Mouse (Mus musculus): Measurements from ENCODE around the gene Ccdc180.
A peak's percentile ranks its signal among the peaks of the same experiment; 100 is the strongest.

The Ccdc180 gene

DNA sequence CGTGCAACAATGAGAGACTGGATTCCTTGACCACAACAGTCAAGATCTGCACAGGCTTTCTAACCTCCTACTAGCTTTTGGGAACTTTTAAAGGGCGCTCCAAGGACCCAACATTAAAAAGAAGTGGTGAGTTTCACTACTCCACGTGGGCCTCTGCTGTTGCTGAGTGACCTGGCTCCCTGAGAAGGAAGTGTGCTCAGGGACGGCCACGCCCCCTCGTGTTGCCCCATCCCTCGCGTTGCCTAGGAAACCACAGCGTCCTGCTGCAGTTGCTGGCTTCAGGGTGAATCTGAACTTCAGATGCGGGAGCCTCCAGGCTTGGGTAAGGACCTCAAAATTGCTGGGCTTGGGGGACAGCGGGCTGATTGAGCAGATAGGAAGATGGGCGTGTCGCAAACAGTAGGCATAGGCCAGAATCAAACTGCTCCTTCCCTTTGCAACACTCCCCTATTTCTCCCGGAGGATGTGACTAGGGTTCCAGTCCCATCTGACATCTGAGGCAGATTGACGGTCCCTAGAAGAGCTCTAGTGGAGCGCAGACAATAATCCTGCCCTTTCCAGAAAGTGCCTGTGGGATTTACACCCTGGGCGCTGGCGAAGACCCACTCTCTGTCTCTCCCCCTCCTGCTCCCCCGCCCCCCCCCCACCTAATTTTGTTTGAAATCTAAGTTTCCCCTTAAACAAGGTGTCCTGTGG, at the start of gene Ccdc180:
Ccdc180 (plus strand) TSS at position 238 of the 696 bp plus-strand sequence.
- peak; percentile 75 for DNase-seq (ENCODE audit: low spot score)

DNA sequence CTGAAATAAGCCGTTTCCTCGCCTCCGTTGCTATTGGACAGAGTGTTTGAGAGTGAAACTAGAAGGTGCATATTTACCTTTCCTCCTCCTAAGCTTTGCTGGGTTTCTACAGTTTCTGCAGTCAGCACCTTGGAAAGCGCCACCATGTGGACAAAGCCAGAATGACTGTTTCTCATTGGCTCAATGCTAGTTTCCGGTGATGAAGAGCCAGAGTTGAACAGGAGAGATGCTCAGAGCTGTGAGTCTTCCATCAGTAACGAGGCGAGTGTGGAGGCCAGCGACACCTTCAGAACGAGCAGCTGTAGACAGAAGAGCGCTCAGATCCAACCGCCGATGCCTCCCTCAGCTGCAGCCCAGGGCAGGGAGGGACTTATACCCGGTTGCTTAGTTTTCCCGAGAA, 45.7 kb upstream of the Ccdc180 start:
- DNase-seq (ENCODE audit: low spot score): no peak

GRCm38 (mm10) chr4:45846263-45846662, 43.8 kb upstream of the Ccdc180 start:
- no peak for DNase-seq (ENCODE audit: low spot score)

DNA sequence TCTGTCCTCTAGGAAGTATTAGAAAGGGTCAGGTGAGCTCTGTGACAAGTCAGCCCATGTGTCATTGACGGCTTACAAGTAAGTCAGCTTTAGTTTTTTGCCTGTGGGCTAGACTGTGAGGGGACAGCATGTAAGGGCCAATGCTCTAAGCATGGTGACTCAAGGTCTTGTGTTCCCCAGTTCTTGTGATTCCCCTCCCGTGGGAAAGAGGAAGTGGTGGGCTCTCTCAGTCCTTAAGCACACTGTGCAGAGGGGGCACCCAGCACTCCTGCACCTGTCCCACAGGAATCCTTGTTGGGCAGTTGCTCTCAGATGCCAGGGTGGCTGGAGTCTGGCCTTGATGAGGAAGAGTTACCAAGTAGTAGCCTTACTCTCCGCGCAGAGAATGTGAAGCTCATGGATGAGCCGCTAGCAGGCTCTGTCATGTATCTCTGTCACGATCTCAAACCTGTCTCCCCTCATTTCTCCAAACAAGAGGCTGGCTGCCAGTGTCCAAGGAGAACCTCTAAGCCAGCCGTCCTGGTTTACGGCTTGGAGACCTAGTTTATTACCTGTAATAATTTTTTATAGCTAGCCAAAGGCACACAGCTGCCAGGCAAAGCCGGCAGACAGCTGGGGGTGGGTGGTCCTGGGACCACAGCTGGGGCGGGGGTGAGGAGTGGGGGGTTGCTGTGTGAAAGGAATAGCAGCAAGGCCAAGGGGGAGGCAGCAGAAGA, 41.8 kb upstream of the Ccdc180 start, which contains the start of gene Stra6l:
Stra6l (plus strand) TSS at position 556 of the 716 bp plus-strand sequence.
- DNase-seq (ENCODE audit: low spot score): no peak

- DNase-seq (ENCODE audit: low spot score): no peak
Observed at GRCm38 (mm10) chr4:45848825-45849156, 41.3 kb upstream of the Ccdc180 start.

DNA sequence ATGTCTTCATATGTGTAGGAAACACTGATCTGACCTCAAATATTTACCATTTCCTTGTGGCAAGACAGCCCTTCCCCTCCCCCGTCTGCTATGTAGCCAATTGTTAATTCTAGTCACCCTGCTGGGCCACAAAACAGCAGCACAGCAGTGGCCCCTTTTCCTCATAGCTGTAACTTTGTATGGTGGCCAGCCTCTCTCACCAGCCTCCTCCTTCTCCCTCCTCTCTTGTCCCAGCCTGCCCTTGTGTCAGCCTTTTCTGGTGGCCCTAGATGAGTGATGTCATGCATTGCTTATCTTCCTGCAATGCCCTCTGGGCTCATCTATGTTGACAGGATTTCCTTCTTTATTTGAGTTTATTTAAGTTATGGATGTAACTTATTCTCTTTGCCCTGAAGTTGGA, 40.7 kb upstream of the Ccdc180 start:
- DNase-seq (ENCODE audit: low spot score): no peak

DNA sequence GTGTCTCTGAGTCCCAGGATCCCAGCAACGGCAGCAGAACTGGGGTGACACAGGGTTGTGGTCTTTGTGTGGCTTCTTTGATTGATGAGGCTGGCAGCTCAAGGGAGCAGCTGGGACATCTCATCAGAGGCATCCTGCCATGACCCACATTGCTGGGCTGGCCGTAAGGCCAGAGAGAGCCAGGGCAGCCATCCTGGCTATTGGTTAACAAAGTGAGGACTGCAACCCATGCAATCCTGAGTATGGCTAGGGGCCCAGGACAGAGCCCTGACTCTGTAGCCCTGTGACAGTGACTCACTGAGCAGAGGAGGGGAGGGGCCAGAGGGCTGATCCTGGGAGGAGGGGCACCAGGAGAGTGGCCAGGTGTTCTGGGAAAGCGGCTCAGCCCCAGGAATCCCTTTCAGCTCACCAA, 38.5 kb upstream of the Ccdc180 start:
- DNase-seq (ENCODE audit: low spot score): no peak

- no peak for DNase-seq (ENCODE audit: low spot score)
Observed at GRCm38 (mm10) chr4:45853496-45854246, 36.4 kb upstream of the Ccdc180 start.

DNA sequence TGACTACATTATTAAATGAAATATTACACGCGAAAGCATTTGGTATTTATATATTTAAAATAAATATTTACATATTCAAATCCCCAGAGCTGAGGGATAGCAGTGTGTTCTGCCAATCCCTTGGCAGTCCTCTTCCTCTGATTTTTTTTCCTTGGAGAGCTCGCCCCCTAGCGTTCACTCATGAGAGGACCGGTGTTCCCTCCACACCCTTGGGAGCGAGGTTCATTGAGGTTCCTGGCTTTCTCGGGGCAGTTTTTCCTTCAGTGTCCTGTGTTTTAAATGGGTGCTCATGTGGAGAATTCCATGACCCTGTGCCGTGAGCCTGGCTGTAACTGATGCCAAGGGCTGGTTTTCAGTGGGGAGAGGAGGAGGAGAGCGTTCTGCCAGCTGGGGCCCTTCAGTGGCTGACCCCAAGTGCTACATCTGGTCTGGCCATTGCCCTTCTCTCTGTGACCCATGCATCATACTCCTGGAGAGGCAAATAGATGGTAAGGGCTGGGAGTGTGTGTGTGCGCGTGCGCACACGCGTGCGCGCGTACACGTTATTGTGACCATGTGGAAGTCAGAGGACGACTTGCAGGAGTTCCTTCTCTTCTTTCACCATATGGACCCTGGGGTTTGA, 34.2 kb upstream of the Ccdc180 start:
- peak; percentile 28 for DNase-seq (ENCODE audit: low spot score)

GRCm38 (mm10) chr4:45861160-45861559, 28.9 kb upstream of the Ccdc180 start:
- no peak for DNase-seq (ENCODE audit: low spot score)

DNA sequence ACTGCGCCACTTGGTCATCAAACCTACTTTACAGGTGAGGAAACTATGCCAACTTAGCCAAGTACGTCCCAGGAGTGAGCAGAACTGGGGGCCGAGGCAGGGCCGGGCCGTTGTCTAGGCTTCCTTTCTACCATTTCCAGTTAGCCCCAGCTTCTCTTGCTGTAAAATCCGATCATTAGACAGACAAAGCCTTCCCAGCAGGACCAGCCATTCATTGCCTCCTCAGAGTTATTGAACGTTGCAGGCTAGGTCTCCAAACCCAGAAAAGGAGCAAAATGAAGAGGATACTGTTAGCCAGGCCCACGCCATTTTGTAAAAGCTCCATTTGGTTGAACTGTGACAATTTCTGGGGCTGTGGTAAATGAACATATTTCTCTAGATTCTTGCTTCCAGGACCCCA, 22.7 kb upstream of the Ccdc180 start:
- no peak for DNase-seq (ENCODE audit: low spot score)

GRCm38 (mm10) chr4:45869021-45869815, 20.9 kb upstream of the Ccdc180 start:
- no peak for DNase-seq (ENCODE audit: low spot score)

GRCm38 (mm10) chr4:45872147-45872546, 18.0 kb upstream of the Ccdc180 start:
- no peak for DNase-seq (ENCODE audit: low spot score)

DNA sequence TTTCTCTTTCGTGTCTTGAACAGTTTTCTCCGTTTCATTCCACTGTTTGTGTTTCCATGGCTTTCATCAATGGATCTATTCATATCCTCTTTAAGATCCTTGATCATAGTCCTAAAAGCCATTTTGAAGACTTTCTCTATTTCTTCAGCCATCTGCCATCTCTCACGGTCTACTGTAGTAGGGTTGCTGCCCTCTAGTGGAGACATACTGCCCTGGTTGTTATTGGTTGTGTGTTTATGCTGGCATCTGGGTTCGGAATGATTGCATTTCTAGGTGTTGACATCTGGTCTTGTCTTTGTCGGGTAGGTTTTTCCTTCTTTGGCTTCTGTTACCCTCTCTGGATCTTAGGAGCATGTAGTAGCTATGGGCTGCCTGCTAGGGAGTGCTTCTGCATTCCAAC, 11.2 kb upstream of the Ccdc180 start:
- DNase-seq (ENCODE audit: low spot score): no peak

DNA sequence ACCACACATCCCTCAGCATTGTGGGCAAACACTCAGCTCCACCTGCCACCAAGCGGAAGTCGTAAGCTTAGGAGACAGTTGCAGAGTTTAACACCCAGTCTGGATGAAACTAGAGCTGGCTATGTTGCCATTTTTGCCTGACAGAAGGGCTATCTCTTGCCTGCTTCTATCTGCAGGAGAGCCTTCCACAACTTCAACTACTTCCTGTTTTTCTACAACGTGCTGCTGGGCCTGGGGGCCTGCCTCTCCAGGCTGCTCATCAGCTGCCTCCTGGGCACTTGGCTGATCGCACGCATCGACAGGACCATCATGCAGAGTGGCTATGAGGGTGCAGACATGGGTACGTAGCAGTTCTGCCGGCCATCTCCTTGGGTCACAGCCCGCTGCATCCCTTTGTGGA, 7.6 kb upstream of the Ccdc180 start:
- DNase-seq (ENCODE audit: low spot score): no peak

GRCm38 (mm10) chr4:45883250-45883649, 6.9 kb upstream of the Ccdc180 start:
- no peak for DNase-seq (ENCODE audit: low spot score)

DNA sequence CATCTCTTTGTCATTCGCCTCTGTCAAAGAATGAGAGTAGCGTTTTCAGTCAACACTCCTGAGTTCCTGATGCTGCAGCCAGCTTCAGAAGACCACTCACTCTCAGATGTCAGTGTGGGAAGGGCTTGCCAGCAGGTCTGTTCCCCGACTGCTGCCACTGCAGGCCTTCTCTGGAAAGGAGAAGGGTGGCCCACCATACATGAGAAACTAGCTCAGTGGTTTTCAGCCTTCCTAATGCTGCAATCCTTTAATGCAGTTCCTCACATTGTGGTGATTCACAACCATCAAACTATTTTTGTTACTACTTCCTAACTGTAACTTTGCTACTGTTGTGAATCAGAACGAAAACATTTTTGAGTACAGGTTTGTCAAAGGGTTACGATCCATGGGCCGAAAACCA, 616 bp upstream of the Ccdc180 start:
- no peak for DNase-seq (ENCODE audit: low spot score)

GRCm38 (mm10) chr4:45896425-45897081, 6.5 kb downstream of the Ccdc180 start:
- no peak for DNase-seq (ENCODE audit: low spot score)

DNA sequence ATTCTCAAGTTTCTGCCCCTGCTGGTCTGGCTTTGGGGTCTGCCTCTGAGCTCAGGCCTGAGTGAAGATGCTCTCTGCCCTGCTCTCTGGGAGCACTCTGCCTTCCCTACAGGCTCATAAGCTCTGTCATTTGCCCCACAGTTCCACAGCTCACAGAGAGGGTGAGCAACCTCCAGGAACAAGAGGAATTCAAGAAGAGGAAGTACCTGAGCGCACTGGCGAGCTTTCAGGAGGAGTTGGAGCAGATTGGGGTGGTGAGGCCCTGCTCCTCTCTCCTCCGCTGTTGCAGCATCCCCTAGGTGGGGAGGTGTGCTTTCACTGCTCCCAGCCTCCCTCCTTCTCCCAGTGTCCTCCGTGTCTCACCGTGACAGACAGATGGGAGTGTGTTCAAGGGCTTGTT, 8.3 kb downstream of the Ccdc180 start:
- DNase-seq (ENCODE audit: low spot score): no peak

DNA sequence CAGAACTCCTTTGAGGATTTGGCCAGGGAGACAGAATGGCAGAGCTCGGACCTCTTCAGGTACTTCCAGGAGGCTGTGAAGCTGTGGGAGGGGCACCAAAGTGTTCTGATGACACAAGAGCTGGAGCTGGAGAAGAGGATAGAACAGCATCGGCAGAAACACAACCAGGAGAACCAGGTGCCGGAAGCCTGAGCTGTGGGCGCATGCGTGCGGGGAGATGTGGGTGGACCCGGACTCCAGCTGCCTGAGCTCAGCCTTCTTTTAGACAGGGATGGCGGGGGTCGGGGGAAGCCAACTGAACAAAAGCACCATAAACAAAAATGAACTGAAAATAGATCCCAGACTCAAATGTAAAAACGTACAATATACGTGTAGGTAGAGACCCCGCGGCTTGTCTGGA, 19.2 kb downstream of the Ccdc180 start:
- DNase-seq (ENCODE audit: low spot score): no peak

DNA sequence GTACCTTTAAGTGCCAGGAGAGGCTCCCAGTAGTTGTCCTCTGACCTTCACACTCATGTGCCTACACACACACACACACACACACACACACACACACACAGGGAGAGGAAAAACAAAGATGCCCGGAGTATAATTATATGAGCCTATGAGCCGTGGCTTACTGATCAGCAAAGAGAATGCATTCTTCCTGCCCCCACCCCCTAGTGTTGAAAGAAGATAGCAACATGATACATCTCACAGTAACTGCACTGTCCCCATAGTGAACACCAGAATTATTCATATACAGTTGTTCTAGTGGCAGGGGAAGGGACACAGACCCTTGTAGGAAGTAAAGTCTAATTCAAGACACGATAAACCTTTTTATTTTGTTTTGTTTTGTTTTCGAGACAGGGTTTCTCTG, 19.8 kb downstream of the Ccdc180 start:
- no peak for DNase-seq (ENCODE audit: low spot score)

Measured in ovary, adult 18-20 months (tissue).